Mouse (Mus musculus): ENCODE measurements around the gene Chd6. TPM values are rescaled to one million over a fixed set of nuclear protein-coding genes. Genes with fewer than 3 reads are reported as not detected.

The Chd6 gene
- total and polyA plus RNA-seq, 2 experiments from 2014 or later, result 29.2 to 74.0 TPM

- Histone ChIP-seq H3K4me1 (ENCODE audit: insufficient read depth, low read length) (no peaks in the 10 kb centered on the region), H3K4me3 (ENCODE audit: low read length) (no peak overlapping the region), H3K9me3 (ENCODE audit: low read length) (no peaks in the 10 kb centered on the region), H3K4me2 (ENCODE audit: low read depth, low read length) (no peak overlapping the region), H3K27me3 (ENCODE audit: insufficient read depth, low read length) (no peaks in the 10 kb centered on the region), H3K36me3 (ENCODE audit: insufficient read depth, low read length) (peaks cover 7% of the 10 kb centered on the region; the same call in 1 of the 2 replicates), H3K27ac (no peak overlapping the region), H3K9ac (replicated peaks; ENCODE audit: low read length) (no peak overlapping the region)
- DNase-seq (ENCODE audit: low spot score) (no peak), ATAC-seq (no peak)
- 73% methylated on average over 6 of the region's 6 CpGs for WGBS
- no peak for TF ChIP-seq CTCF (IDR thresholded peaks at IDR 0.05; ENCODE audit: low read depth)
Measured at GRCm38 (mm10) chr2:161049426-161049825, 59.4 kb downstream of the Chd6 start.

GRCm38 (mm10) chr2:161044492-161045201 lies 64.2 kb downstream of the Chd6 start:
- Histone ChIP-seq H3K36me3 (ENCODE audit: insufficient read depth, low read length) (peaks cover 4% of the 10 kb centered on the region), H3K27ac (no peak overlapping the region; the same call in 1 of the 2 replicates), H3K27me3 (ENCODE audit: insufficient read depth, low read length) (no peaks in the 10 kb centered on the region), H3K4me2 (ENCODE audit: low read depth, low read length) (0 out of 2 replicates have a peak overlapping the region, but pooled peaks have one; percentile 3), H3K4me1 (ENCODE audit: insufficient read depth, low read length) (no peaks in the 10 kb centered on the region), H3K9ac (replicated peaks; ENCODE audit: low read length) (no peak overlapping the region), H3K9me3 (ENCODE audit: low read length) (no peaks in the 10 kb centered on the region), H3K4me3 (ENCODE audit: low read length) (no peak overlapping the region)
- DNase-seq (ENCODE audit: low spot score), result peak; percentile 48
- no peak for TF ChIP-seq CTCF (IDR thresholded peaks at IDR 0.05; ENCODE audit: low read depth)
- ATAC-seq, result no peak
- 68% methylated on average over 8 of the region's 8 CpGs for WGBS

- Histone ChIP-seq H3K9me3 (ENCODE audit: low read length) (no peaks in the 10 kb centered on the region), H3K4me1 (ENCODE audit: insufficient read depth, low read length) (no peaks in the 10 kb centered on the region), H3K27me3 (ENCODE audit: insufficient read depth, low read length) (no peaks in the 10 kb centered on the region), H3K4me3 (ENCODE audit: low read length) (no peak overlapping the region), H3K4me2 (ENCODE audit: low read depth, low read length) (no peak overlapping the region), H3K27ac (no peak overlapping the region), H3K36me3 (ENCODE audit: insufficient read depth, low read length) (peaks cover 20% of the 10 kb centered on the region), H3K9ac (replicated peaks; ENCODE audit: low read length) (no peak overlapping the region)
- WGBS, result 68% methylated on average over 3 of the region's 3 CpGs
- ATAC-seq, result no peak
- peak; percentile 38 for TF ChIP-seq CTCF (IDR thresholded peaks at IDR 0.05; ENCODE audit: low read depth)
- no peak for DNase-seq (ENCODE audit: low spot score)
Measured at GRCm38 (mm10) chr2:161042874-161043273, 66.0 kb downstream of the Chd6 start.

GRCm38 (mm10) chr2:161040743-161041142 lies 68.1 kb downstream of the Chd6 start:
- Histone ChIP-seq H3K4me2 (ENCODE audit: low read depth, low read length) (no peak overlapping the region), H3K9ac (replicated peaks; ENCODE audit: low read length) (no peak overlapping the region), H3K4me1 (ENCODE audit: insufficient read depth, low read length) (no peaks in the 10 kb centered on the region), H3K4me3 (ENCODE audit: low read length) (no peak overlapping the region), H3K36me3 (ENCODE audit: insufficient read depth, low read length) (peaks cover 31% of the 10 kb centered on the region), H3K9me3 (ENCODE audit: low read length) (no peaks in the 10 kb centered on the region), H3K27ac (no peak overlapping the region), H3K27me3 (ENCODE audit: insufficient read depth, low read length) (no peaks in the 10 kb centered on the region)
- ATAC-seq (no peak), DNase-seq (ENCODE audit: low spot score) (peak; percentile 57)
- TF ChIP-seq CTCF (IDR thresholded peaks at IDR 0.05; ENCODE audit: low read depth), result peak; percentile 58
- 76% methylated on average over 4 of the region's 4 CpGs for WGBS

- Histone ChIP-seq H3K27ac (no peak overlapping the region), H3K4me3 (ENCODE audit: low read length) (no peak overlapping the region), H3K4me1 (ENCODE audit: insufficient read depth, low read length) (no peaks in the 10 kb centered on the region), H3K27me3 (ENCODE audit: insufficient read depth, low read length) (no peaks in the 10 kb centered on the region), H3K4me2 (ENCODE audit: low read depth, low read length) (no peak overlapping the region), H3K9ac (replicated peaks; ENCODE audit: low read length) (no peak overlapping the region), H3K9me3 (ENCODE audit: low read length) (no peaks in the 10 kb centered on the region), H3K36me3 (ENCODE audit: insufficient read depth, low read length) (peaks cover 31% of the 10 kb centered on the region)
- DNase-seq (ENCODE audit: low spot score) (no peak), ATAC-seq (no peak)
- 86% methylated on average over 3 of the region's 3 CpGs for WGBS
- TF ChIP-seq CTCF (IDR thresholded peaks at IDR 0.05; ENCODE audit: low read depth), result no peak
Measured at GRCm38 (mm10) chr2:161037766-161038165, 71.1 kb downstream of the Chd6 start.

- no peaks in the 10 kb centered on the region for H3K4me1 ChIP-seq (ENCODE audit: insufficient read depth, low read length)
- TF ChIP-seq CTCF (IDR thresholded peaks at IDR 0.05; ENCODE audit: low read depth), result no peak
- H3K27me3 ChIP-seq (ENCODE audit: insufficient read depth, low read length), result no peaks in the 10 kb centered on the region
- no peak overlapping the region for H3K27ac ChIP-seq
- no peak for DNase-seq (ENCODE audit: low spot score)
- no peak overlapping the region for H3K9ac ChIP-seq (replicated peaks; ENCODE audit: low read length)
- H3K36me3 ChIP-seq (ENCODE audit: insufficient read depth, low read length), result peaks cover 26% of the 10 kb centered on the region
- no peak overlapping the region for H3K4me2 ChIP-seq (ENCODE audit: low read depth, low read length)
- no peak for ATAC-seq
- no peak overlapping the region for H3K4me3 ChIP-seq (ENCODE audit: low read length)
- no peaks in the 10 kb centered on the region for H3K9me3 ChIP-seq (ENCODE audit: low read length)
Measured at GRCm38 (mm10) chr2:161033141-161033540, 75.7 kb downstream of the Chd6 start.

- Histone ChIP-seq H3K4me1 (ENCODE audit: insufficient read depth, low read length) (no peaks in the 10 kb centered on the region), H3K4me3 (ENCODE audit: low read length) (no peak overlapping the region), H3K27ac (no peak overlapping the region), H3K4me2 (ENCODE audit: low read depth, low read length) (no peak overlapping the region), H3K9ac (replicated peaks; ENCODE audit: low read length) (no peak overlapping the region), H3K36me3 (ENCODE audit: insufficient read depth, low read length) (peaks cover 24% of the 10 kb centered on the region), H3K27me3 (ENCODE audit: insufficient read depth, low read length) (no peaks in the 10 kb centered on the region), H3K9me3 (ENCODE audit: low read length) (no peaks in the 10 kb centered on the region)
- peak; percentile 11 for DNase-seq (ENCODE audit: low spot score)
- no peak for TF ChIP-seq CTCF (IDR thresholded peaks at IDR 0.05; ENCODE audit: low read depth)
- 65% methylated on average over 7 of the region's 7 CpGs for WGBS
- no peak for ATAC-seq
Measured at GRCm38 (mm10) chr2:161032394-161032793, 76.5 kb downstream of the Chd6 start.
